Comparison of ENCODE assay signal across 9 mouse cellular contexts in the genomic region with DNA sequence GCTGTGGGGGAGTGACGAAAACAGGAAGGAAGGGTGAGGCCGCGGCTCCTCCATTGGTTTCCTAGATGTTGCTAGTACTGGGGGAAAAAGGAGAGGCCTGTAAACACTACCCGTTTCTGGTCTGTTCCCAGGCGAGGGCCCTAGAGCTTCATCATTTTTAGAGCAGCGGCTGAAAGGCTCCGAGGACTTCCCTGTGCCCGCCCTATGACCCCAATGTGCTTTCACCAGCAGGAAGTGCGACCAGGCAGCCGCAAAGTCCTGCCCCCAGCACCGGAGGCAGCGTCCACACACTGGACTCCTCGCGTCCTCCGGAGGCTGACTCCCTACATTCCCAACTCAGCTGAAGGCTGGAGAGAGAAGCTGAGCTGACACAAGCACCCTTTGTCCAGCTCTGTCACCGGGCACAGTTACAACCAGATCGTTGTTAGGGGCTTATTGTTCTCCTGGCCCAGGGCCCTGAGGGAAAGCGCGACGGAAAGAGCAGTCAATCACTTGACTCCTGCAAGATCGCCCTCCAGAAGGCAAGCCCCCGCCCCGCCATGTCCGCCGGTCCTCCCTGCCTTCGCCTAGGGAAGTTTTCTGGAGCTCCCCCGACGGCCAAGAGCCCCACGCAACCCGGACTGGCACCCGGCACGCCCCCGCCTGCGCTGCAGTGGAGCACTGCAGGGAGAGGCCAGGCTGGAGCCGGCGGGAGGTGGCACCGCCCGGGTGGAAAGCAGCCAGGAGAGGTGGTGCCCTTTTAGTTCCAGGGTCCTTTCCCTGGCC. TPM values are rescaled to one million over a fixed set of nuclear protein-coding genes. Genes with fewer than 3 reads are reported as not detected.
DNase-seq lines count a peak whose midpoint lies in the region; ATAC-seq lines count a peak whose summit lies in the region.
"Had no signal": no experiment of that assay in that cellular context is flagged by ENCODE, and none has a peak within 500 bp of the region (broad histone marks: within the 10 kb centered on the region; RNA-seq: fewer than 3 reads in every experiment).

No protein-coding gene starts in this region.

- no peaks in the 10 kb centered on the region for H3K27me3 ChIP-seq in lung, embryonic 15.5 days
- no peaks in the 10 kb centered on the region; the same call in 1 of the 2 replicates for H3K27me3 ChIP-seq in neural tube, embryonic 14.5 days (ENCODE audit: control insufficient read depth, insufficient read depth, low read length)
- H3K27me3 ChIP-seq: Patski had no signal

- H3K9ac ChIP-seq in lung, embryonic 15.5 days: peak overlapping the region; percentile 49
- H3K9ac ChIP-seq in neural tube, embryonic 14.5 days (replicated peaks; ENCODE audit: low read depth, low read length): peak overlapping the region; percentile 2; the same call in 1 of the 2 replicates

- H3K27ac ChIP-seq in lung, embryonic 15.5 days: peak overlapping the region; percentile 88
- peak overlapping the region; percentile 61 for H3K27ac ChIP-seq in neural tube, embryonic 14.5 days (ENCODE audit: low read depth, low read length)

- H3K4me3 ChIP-seq in lung, embryonic 15.5 days: peak overlapping the region; percentile 54
- peak overlapping the region; percentile 24 for H3K4me3 ChIP-seq in neural tube, embryonic 14.5 days (ENCODE audit: low read depth, low read length)

- H3K4me2 ChIP-seq in lung, embryonic 15.5 days: peak overlapping the region; percentile 98
- peak overlapping the region; percentile 41 for H3K4me2 ChIP-seq in neural tube, embryonic 14.5 days (ENCODE audit: low read depth, low read length)

- DNase-seq in layer of hippocampus, adult 11-12 months (ENCODE audit: low spot score): peak; percentile 68
- DNase-seq in layer of hippocampus, postnatal 14 days (ENCODE audit: low spot score in 2 of 2): no peak
- peak; percentile 43 for DNase-seq in embryo, embryonic 11.5 days (ENCODE audit: low read depth, low spot score)
- DNase-seq in heart, adult 8-10 months (ENCODE audit: low spot score): peak; percentile 84
- peak; percentile 87 to 88 for DNase-seq in kidney, adult 8-10 months
- DNase-seq in thymus, postnatal 14 days: peak; percentile 65

- ATAC-seq in lung, embryonic 15.5 days (ENCODE audit: borderline replicate concordance, extremely low read depth, low FRiP score, low TSS enrichment): peak; percentile 35
- peak; percentile 33; the same call in 1 of the 2 replicates for ATAC-seq in neural tube, embryonic 14.5 days (ENCODE audit: low read depth)
- ATAC-seq: Patski had no signal

- peaks cover 56% of the 10 kb centered on the region for H3K4me1 ChIP-seq in lung, embryonic 15.5 days
- peaks cover 27% of the 10 kb centered on the region for H3K4me1 ChIP-seq in neural tube, embryonic 14.5 days (ENCODE audit: control insufficient read depth, insufficient read depth, low read length)

- no peaks in the 10 kb centered on the region for H3K36me3 ChIP-seq in lung, embryonic 15.5 days
- H3K36me3 ChIP-seq in neural tube, embryonic 14.5 days (ENCODE audit: control insufficient read depth, insufficient read depth, low read length): no peaks in the 10 kb centered on the region

- WGBS in lung, embryonic 15.5 days: 1% methylated on average over 38 of the region's 38 CpGs
- WGBS in neural tube, embryonic 14.5 days: 3% methylated on average over 34 of the region's 38 CpGs

- no peaks in the 10 kb centered on the region for H3K9me3 ChIP-seq in lung, embryonic 15.5 days
- no peaks in the 10 kb centered on the region for H3K9me3 ChIP-seq in neural tube, embryonic 14.5 days (ENCODE audit: control insufficient read depth, low read length)

RNA-seq across cellular contexts. Expression of gene Tmc8, which starts 2.3 kb away (rescaled TPM):
- 1 to 10 TPM in 1 of 2 experiments, under 1 TPM in 1; 0.88 to 1.6 TPM for total RNA-seq in layer of hippocampus, postnatal 14 days (2021)
- 1 to 10 TPM; 2.3 to 4.4 (median 3.6) TPM for total RNA-seq in heart, adult 8-10 months (2022)
- polyA plus RNA-seq in lung, embryonic 15.5 days (2015; fragmentation: Nextera tagmentation; extraction: Ambion mirVana): 3.0 and 3.2 TPM in 2 replicates
- polyA plus RNA-seq in neural tube, embryonic 14.5 days (2014; fragmentation: Nextera tagmentation; extraction: Ambion mirVana): 0.64 and 1.7 TPM in 2 replicates

RNA-seq across cellular contexts. Expression of gene Tmc6, which starts 2.4 kb away (rescaled TPM):
- total RNA-seq in layer of hippocampus, postnatal 14 days (2021): 1 to 10 TPM; 4.9 to 6.3 TPM
- 10 to 100 TPM; 11.7 to 14.6 (median 12.8) TPM for total RNA-seq in heart, adult 8-10 months (2022)
- 24.2 and 24.7 TPM in 2 replicates for polyA plus RNA-seq in lung, embryonic 15.5 days (2015; fragmentation: Nextera tagmentation; extraction: Ambion mirVana)
- polyA plus RNA-seq in neural tube, embryonic 14.5 days (2014; fragmentation: Nextera tagmentation; extraction: Ambion mirVana): 3.9 and 4.8 TPM in 2 replicates

RNA-seq across cellular contexts. Expression of gene 6030468B19Rik, which starts 17.8 kb away (rescaled TPM):
- under 1 TPM in 1 of 2 experiments, not detected in 1; 0.51 TPM for total RNA-seq in layer of hippocampus, postnatal 14 days (2021)
- total RNA-seq in heart, adult 8-10 months (2022): not detected
- 0.32 and 0.74 TPM in 2 replicates for polyA plus RNA-seq in lung, embryonic 15.5 days (2015; fragmentation: Nextera tagmentation; extraction: Ambion mirVana)
- not detected in 2 replicates for polyA plus RNA-seq in neural tube, embryonic 14.5 days (2014; fragmentation: Nextera tagmentation; extraction: Ambion mirVana)
- polyA plus RNA-seq: Patski had no signal

RNA-seq across cellular contexts. Expression of gene Gm20708, which starts 29.9 kb away (rescaled TPM):
- total RNA-seq in layer of hippocampus, postnatal 14 days (2021): 1 to 10 TPM; 2.8 to 3.2 TPM
- 1 to 10 TPM in 2 of 4 experiments, under 1 TPM in 1, not detected in 1; 0.63 to 1.3 (median 1.2) TPM for total RNA-seq in heart, adult 8-10 months (2022)
- 0.24 TPM in 1 of 2 replicates, not detected in the other for polyA plus RNA-seq in lung, embryonic 15.5 days (2015; fragmentation: Nextera tagmentation; extraction: Ambion mirVana)
- 0.68 and 1.2 TPM in 2 replicates for polyA plus RNA-seq in neural tube, embryonic 14.5 days (2014; fragmentation: Nextera tagmentation; extraction: Ambion mirVana)

RNA-seq across cellular contexts. Expression of gene Syngr2, which starts 29.9 kb away (rescaled TPM):
- total RNA-seq in layer of hippocampus, postnatal 14 days (2021): 10 to 100 TPM; 15.2 to 15.4 TPM
- 100 to 1,000 TPM; 123 to 137 (median 131) TPM for total RNA-seq in heart, adult 8-10 months (2022)
- 63.3 and 73.7 TPM in 2 replicates for polyA plus RNA-seq in lung, embryonic 15.5 days (2015; fragmentation: Nextera tagmentation; extraction: Ambion mirVana)
- 9.7 and 15.8 TPM in 2 replicates for polyA plus RNA-seq in neural tube, embryonic 14.5 days (2014; fragmentation: Nextera tagmentation; extraction: Ambion mirVana)

Comparison
In these comparisons a context has a peak if more than half of its experiments do, and no peak if none do; other contexts are left out.
1. DNase-seq: peak in layer of hippocampus, adult 11-12 months (single experiment), embryo, embryonic 11.5 days (single experiment), heart, adult 8-10 months (single experiment), kidney, adult 8-10 months (2 of 2) and thymus, postnatal 14 days (single experiment); none in layer of hippocampus, postnatal 14 days (0 of 2).